Mouse (Mus musculus) embryonic fibroblast, embryonic 13.5 days (primary cell): ENCODE measurements at regions not wholly inside any gene's neighbourhood (a gene's known extent, or its start where the extent isn't known, plus 50 kb on each side); places are given as distances from the start of the nearest gene placed in this dataset.

Experiments used
- H3K27ac ChIP-seq: 2 replicates; pipeline ENCODE4 v1.5.1; 2012; ENCODE audit warnings: low read length, control low read depth, inconsistent platforms; ENCODE audit not compliant: insufficient read depth
- H3K4me1 ChIP-seq: 2 replicates; pipeline ENCODE4 v1.6.1; 2011; ENCODE audit warnings: low read length; ENCODE audit not compliant: control insufficient read depth, insufficient read depth
- H3K4me3 ChIP-seq: 2 replicates; pipeline ENCODE4 v1.5.1; 2011; ENCODE audit warnings: mild to moderate bottlenecking, control low read depth, low read length; ENCODE audit not compliant: insufficient read depth
- CTCF ChIP-seq: IDR thresholded peaks from 2 replicates; pipeline ENCODE4 v1.5.1; 2011; ENCODE audit warnings: mild to moderate bottlenecking, control low read depth, low read length, moderate library complexity, borderline replicate concordance; ENCODE audit not compliant: insufficient read depth
- POLR2A ChIP-seq: IDR thresholded peaks from 2 replicates; pipeline ENCODE4 v1.6.1; 2011; ENCODE audit warnings: low read depth, mild to moderate bottlenecking, control low read depth, low read length, moderate library complexity

DNA sequence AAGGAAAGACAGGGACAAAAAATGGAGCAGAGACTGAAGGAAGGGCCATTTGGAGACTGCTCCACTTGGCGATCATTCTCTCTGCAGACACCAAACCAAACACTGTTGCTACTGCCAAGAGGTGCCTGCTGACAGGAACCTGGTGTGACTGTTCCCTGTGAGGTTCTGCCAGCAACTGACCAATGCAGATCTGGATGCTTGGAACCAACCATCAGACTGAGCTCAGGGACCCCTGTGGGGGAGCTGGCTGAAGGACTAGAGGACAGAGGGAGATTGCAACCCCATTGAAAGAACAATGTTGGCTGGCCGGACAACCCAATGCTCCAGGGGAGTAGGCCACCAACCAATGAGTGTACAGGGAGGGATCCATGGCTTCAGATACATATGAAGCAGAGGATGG, 139.2 kb upstream of the Cep126 start:
- no peak overlapping the region for H3K4me3 ChIP-seq
- TF ChIP-seq CTCF (no peak), POLR2A (no peak)
- no peaks in the 10 kb centered on the region for H3K4me1 ChIP-seq
- H3K27ac ChIP-seq: no peak overlapping the region

DNA sequence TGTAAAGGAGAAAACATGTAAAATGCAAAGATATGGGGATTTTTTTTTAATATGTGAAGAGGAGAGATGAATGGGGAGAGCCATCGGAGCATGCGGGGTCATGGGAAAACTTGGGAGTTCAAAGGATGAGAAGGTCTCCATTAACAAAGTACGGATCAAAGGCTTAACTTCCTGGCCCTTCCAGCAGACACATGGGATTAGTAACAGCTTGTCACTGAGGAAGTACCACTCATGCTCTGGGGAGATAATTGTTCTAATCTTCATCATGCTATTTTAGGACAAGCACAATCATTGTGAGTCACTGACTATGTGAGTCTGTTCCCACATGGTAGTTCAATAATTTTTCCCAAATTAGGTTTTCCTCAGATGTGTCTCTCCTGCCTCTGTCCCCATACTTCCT, 115.4 kb upstream of the Cep126 start:
- Histone ChIP-seq H3K4me3 (no peak overlapping the region), H3K4me1 (peaks cover 7% of the 10 kb centered on the region; the same call in 1 of the 2 replicates), H3K27ac (peak overlapping the region; percentile 85; the same call in 1 of the 2 replicates)
- TF ChIP-seq POLR2A (no peak), CTCF (no peak)

DNA sequence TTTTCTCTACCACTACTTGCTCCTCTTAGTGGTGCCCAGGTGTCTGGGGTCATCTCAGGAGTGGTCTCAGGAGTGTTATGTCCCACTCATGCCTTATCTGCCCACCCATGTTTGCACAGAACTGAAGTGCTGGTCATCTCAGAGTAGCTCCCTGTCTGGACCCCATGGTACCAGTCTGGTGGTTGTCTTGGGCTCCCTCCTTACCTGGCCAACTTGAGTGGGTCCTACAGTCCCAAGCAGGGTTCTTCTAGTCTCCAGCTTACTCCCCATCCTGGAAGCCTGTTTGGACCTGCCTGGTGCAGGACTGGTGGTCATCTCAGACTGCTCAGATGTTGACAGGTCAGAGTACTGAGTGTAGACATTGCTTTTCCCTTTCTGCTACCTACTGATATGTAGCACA, 94.0 kb upstream of the Cep126 start:
- Histone ChIP-seq H3K27ac (no peak overlapping the region), H3K4me3 (no peak overlapping the region), H3K4me1 (no peaks in the 10 kb centered on the region)
- TF ChIP-seq CTCF (no peak), POLR2A (no peak)

DNA sequence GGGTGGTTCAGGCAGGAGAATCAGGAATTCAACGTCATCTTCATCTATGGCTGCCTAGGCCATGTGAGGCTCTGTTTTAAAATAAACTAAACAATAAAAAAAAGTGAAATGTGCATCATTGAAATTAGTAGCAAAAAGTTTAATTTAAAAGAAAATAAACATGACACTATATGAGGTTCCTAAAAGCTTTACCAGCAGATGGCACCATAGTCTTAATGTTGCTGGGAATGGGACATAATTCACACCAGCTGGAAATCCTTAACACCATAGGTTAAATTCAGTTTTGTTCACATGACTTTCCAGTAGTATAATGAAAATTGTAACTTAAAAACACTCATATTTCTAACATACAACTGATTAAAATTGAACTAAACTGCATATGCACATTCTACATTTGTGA, 92.3 kb upstream of the Cep126 start:
- Histone ChIP-seq H3K4me1 (no peaks in the 10 kb centered on the region), H3K27ac (no peak overlapping the region), H3K4me3 (no peak overlapping the region)
- TF ChIP-seq POLR2A (no peak), CTCF (no peak)

DNA sequence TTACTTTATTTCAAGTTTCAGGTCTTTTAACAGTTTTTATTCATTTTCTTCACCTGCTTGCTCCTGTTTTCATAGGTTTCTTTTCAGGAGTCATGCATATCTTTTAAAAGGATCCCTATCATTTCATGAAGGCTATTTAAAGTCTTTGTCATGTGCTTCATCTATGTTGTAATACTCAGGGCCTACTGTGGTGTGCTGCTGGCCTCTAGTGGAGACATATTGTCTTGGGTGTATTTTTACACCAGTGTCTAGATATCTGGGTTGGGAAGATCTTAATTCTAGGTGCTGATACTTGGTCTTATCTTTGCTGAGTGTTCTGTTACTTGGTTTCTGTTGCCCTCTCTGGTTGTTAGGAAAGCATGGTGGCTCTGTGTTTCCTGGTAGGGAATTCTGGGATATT, 74.8 kb upstream of the Cep126 start:
- Histone ChIP-seq H3K4me3 (no peak overlapping the region), H3K27ac (no peak overlapping the region), H3K4me1 (no peaks in the 10 kb centered on the region)
- TF ChIP-seq POLR2A (no peak), CTCF (no peak)

DNA sequence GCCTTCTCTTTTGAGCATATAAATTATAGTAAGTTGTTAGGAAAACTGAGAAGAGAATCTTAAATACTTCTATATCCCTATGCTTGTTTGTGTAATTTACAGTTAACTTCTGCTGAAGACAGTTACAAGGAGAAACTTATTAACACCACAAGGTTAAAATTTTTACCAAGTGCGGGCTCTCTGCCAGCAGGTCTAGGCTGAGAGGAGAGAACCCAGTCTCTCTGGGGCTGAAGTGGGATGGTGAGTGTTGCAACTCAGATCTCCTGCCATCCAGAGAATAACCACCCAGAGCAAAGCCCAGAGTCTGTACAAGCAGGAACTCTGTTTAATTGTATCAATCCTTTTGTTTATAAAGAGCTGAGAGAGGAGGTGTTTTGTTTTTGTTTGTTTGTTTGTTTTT, 51.3 kb upstream of the Cep126 start:
- Histone ChIP-seq H3K27ac (no peak overlapping the region), H3K4me1 (no peaks in the 10 kb centered on the region)
- TF ChIP-seq CTCF: no peak
- no peak for TF ChIP-seq POLR2A

More for the DNA sequence above, 51.3 kb upstream of the Cep126 start:
- no peak overlapping the region for H3K4me3 ChIP-seq
